Mouse (Mus musculus): ENCODE results near the gene Fgfr2. TPM values are rescaled to one million over a fixed set of nuclear protein-coding genes. Genes with fewer than 3 reads are reported as not detected.

Gene Fgfr2
- total RNA-seq, 2 experiments from 2014 or later: 44.0 to 52.8 TPM

DNA sequence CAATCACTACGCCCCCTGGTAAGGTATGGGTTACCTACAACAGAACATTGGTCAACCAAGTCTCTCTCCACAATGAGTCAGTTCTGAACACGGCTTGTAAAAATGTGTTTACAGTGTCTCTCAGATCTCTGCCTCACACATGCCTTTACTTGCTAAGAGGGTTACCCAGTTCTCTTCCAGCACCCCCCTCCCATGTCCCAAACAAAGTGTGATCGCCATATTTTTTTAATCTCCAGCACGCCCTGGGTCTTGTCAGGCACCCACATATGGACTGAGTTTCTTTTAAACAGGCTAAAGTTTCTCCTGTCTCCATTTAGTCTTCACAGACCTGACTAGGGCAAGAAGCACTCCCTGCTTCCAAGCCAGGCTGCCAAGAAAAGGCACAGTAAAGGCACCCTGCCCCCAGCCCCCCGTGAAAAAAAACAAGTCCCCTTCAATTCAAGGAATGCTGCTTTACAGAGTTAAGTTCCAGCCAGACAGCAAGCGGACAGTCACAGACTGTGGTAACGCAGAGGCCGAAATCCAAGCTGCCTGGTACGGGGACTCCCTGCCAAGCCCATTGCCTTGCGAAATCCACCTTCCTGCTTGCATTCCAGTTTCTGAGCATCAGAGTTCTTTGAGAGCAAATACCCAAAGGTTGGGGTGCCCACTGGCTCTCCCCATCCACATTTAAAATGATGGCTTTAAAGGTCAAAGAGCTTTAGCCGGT, 2834.3 kb downstream of the Fgfr2 start:
- no peak for DNase-seq (ENCODE audit: low spot score in 2 of 2)

DNA sequence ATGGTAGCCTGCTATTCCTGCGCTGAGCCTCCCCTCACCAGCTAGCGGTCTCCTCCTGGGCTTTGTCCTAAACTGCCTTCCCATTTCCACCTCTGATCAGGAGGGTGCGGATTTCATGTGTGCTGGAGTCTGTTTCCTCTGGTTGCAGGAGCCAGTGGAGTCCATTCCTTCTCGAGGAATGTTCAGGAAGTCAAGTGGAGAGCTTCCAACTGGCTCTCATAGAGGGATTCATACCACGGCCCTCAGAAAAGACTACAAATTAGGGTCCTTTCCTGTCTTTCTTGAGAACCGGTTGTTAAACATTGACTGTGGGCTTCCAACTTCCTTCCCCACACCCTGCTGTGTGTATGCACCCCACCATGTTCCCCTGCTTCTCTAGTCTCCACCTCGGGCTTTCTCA, 2834.9 kb downstream of the Fgfr2 start:
- DNase-seq (ENCODE audit: low spot score in 2 of 2): no peak

DNA sequence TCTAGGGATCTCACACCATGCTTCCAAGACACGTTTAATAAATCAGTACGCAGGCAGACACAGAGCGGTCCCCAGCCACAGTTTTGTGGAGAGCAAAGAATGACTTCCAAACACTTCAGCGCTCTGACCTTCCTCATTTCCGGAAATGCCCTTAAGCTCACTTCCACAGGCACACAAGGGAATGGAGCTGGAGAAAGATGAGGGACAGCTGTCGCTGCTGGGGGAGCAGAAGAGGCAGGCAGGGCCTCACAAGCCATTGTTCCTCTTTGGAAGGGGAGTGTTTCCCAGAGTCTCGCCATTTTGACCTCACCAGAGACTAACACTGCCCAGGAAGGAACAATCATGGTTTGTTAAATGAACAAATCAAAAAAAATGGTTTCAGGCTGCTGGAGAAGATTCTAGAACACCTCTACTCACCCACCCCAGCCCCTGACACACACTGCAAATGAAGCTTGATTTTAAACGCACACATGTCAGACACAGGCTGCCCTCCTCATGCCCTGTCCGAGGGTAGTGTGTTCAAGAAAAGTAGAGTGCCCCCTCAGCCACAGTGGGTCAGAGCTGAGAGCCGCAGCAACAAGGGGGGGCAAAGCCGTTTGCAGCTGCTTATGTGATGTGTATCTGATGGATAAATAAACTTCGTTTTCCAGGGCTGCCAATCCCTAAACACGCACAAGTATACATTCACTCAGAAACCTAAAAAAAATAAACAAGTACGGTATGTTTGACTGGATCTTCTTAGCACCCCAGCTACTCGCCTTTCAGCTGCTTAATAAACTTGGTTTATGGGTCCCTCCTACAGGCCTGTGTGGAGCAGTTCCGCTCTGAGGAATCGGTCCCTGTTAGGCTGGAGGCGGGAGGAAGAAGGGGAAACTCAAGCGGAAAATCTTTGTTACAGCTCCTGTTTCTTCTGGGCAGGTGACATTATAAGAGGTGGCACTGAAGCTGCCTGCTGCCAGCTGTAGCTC, 2844.1 kb downstream of the Fgfr2 start:
- DNase-seq (ENCODE audit: low spot score in 2 of 2): no peak

DNA sequence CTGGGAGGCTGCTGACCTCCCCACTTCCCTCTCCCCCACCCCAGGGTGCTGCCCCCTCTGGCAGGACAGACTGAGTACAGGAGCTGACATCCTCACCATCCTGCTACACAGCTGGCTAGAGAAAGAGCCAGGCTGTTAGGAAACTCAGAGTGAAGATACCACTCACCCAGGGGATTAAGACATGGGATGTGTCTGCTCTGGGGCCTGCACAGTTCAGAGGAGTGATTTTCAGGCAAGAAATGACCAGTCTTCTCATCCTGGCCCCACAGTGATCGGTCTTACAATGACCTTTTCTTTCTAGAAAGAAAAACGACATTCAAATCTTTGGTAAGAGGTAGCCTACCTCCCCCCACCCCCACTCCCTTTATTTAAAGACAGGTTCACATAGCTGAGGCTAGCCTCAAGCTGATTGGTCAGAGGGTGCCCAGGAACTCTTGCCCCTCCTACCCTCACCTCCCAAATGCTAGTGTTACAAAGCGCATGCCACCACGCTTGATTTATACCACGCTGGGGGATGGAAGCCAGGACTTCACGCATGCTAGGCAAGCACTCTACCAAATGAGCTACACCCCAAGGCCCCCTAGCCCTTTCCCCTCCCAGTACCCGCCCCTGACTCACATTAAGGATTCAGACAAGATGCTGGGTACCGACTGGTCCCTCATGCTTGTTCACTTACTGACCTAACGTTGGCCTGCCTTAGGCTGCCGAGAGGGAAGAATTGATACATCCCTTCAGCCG, 2845.0 kb downstream of the Fgfr2 start:
- DNase-seq (ENCODE audit: low spot score in 2 of 2): no peak

DNA sequence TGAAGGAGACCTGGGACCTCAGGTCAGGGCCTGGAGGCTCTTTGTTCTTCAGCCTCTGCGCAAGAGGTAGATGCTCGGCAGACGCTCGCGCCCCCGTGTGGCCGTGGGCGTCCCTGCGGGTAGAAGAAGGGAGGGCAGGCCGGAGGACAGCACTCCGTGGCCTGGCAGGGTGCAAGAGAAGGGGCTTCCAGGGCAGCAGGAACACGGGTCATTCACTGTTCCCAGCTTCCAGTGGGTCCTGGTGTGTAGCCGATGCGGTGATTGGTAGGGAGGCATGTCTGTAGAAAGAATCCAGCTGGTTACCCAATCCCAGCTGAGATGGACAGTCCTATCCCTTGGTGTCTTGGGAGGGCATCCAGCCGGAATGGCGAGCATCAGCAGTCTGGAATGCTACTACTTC, 2849.9 kb downstream of the Fgfr2 start:
- peak; percentile 70 to 82 for DNase-seq (ENCODE audit: low spot score in 2 of 2)

DNA sequence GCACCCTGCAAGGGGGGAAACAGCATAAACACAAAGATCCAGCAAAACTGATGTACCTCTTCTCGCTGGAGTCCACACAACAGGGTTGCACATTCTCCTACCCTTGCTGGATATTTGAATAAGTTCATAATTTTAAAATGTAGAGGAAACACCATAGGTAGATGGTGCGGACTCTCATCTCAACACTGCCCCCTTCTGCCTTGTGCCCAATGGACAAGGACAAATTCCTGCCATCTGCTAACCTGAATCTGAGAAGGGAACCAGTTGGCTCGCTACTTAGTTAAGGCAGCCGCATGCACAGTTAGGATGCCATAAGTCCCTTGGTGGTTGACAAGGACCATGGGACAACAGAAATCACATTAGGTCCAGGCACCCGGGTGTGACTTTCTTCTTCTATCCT, 2852.3 kb downstream of the Fgfr2 start:
- peak in 1 of 2 experiments; percentile 23 for DNase-seq (ENCODE audit: low spot score in 2 of 2)

DNA sequence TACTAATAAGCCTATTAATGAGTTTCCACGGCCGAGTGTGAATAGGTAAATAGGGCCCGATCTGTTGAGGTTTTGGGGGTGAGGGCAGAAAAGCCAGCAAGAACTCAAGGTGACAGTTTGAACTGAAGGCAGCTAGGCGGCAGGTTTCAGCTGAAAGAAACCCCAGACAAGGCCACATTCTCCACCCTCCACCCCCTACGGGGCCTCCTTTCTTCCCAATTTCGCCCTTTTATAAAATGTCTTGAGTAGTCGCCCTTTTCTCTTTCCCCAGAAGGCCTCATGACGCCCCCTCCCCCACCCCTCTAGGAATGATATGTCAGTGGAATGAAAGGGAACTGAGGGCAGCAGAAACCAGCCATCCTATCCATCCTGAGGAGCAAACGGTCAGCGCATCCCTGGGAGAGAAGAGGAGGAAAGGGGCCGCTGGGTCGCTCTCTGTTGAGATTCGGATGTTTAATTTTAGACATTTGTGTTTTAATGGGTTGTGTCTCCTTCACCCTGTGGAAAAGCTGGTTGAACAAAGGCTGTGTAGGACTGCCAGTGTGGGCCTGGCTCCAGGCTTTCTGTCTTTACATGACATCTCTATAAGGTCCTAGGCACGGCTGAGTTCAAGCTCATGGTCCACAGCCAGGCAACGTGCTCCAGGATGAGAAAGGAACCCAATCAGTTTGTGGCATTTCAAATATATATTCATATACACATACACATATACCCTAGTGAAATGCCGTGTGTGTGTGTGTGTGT, 2853.9 kb downstream of the Fgfr2 start:
- DNase-seq (ENCODE audit: low spot score in 2 of 2): no peak

DNA sequence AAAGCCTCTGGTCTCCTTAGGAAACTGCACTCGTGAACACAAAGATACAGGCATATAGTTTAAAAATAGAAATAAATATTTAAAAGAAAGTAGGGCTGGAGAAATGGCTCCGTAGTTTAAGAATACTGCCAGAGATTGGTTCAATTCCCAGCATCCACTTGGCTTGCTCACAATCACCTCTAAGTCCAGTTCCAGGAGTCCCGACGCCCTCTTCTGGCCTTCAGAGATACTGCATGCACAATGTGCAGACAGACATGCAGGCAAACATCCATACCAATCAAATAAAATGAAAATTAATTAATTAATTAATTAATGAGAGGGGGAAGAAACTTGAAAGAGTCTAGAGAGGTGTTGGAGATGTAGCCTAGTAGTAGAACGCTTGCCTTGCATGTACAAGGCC, 2856.1 kb downstream of the Fgfr2 start:
- DNase-seq (ENCODE audit: low spot score in 2 of 2): no peak

DNA sequence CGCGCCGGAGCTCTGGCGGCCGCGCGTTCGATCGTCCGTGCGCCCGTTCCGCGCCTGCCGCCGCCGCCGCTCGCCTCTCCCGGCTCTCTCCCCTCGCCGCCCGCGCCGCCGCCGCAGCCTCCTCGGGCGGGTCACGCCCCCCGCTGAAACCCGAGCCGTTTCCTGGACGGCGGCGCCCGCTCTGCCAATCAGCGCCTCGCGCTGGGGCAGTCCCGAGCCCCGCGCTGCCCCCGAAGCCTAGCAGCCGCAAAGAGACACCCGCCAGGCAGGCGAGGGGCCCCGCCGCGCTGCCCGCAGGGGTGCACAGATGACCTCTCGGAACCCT, 2857.0 kb downstream of the Fgfr2 start:
- peak; percentile 32 to 37 for DNase-seq (ENCODE audit: low spot score in 2 of 2)

DNA sequence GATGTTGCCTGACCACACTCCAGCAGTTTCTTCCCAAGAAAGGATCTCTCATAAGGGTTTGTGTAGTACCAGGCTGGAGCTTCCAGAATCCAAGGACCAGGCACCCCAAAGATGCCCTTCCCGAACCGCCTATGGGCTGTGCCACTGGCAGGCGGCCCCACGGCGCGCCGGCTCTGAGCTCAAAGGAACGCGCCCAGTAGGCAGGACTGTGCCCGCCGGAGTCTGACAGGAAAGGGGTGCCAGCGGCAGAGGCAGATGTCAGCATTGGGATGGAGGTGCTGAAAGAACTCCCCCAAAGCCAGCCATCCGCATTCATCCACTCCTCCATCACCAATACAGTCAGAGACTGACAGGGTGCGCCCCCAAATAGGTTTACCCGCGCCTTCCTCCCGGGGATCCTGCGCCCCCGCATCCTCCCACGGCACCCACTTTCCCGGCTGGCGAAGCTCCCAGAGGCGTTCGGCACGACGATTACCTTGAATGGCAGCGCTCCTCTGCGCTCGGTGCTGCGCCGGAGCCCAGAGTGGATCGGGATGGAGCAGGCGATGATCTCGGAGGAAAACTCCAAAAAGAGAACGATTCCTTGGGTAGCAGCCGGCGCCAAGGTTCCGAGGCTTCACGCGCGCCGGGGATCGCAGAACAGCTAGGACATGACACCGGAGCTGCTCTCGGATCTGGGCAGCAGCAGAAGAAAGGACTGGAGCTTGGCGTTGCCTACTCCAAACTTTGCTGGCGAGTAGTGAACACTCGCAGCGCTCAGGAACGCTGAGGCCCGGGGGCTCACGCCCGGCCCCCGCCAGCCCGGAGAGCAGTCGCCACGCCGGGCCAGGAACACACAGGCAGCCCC, 2857.6 kb downstream of the Fgfr2 start:
- DNase-seq (ENCODE audit: low spot score in 2 of 2): peak; percentile 41 to 52

DNA sequence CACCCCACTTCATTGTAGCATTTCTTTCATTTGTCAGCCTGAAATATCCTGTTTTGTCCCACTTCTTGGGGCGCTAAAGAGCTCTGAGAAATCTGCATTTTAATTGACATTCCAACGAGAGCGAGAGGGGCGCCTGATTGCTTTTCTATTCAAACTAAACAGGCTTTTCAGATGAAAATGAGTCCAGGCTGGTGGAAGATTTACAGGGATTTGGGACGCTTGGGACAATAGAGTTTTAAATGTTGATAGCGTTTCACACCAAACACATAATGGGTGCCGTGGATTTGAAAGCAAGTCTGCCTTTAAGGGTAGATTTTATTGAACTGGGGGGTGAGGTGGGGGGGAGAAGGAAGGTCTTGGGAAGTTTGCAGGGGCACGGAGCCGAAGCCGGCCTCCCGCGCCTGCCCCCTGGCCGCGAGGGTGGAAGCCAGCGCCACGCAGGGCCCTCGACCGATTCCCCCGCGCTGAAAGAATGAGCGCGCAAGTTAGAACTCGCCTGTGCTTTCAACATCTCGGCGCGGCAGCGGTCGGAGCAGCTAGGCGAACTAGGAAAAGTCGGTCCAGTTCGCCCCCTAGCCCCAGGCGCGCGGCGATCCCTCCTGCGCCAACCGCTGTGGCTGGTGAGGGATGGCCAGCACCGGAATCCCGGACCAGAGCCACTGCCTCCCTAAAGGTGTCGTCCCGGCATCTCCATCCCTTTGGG, 2858.4 kb downstream of the Fgfr2 start:
- peak; percentile 47 to 52 for DNase-seq (ENCODE audit: low spot score in 2 of 2)

DNA sequence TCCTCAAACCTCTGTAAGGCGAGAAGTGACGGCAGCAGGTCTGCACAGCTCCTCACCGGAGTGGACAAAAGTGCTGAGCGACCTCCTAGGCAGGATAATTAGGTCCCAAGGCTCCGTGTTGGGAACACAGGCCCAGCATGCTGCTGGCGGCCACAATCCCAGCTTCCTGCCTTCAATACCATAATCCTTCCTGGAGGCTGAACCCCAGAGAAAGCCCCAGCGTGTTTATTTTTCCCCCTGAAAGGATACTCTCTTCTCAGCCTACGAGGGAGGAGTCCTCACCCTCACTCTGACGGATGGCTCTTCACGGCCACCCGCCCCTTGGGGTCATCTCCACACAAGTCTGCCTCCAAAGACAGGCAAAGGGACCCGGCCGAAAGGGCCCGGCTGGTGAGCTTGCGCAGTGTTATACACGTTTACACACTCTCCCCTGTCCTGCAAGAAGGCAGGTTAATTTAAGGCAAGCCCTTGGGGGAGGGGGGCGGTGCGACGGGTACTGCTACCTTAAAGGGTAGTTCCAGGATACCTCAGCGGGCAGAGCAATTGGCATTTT, 2859.3 kb downstream of the Fgfr2 start:
- DNase-seq (ENCODE audit: low spot score in 2 of 2): no peak

DNA sequence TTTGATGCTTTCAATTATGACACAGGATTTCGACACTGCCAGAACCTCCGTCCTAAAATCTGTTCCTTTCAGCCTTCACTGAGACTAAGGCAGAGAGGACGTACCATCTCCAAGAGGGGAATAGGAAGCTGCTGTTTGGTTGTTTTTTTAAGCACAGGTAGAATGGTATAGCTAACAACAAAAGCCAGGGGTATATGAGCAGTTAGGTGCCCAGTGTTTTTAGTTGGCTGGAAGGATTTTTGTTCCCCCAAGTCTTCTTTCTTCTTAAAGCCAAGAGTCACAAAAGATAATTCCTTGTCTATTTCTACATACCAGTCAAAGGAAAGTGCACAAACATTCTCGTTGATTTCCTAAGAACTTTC, 2859.9 kb downstream of the Fgfr2 start:
- DNase-seq (ENCODE audit: low spot score in 2 of 2): no peak

DNA sequence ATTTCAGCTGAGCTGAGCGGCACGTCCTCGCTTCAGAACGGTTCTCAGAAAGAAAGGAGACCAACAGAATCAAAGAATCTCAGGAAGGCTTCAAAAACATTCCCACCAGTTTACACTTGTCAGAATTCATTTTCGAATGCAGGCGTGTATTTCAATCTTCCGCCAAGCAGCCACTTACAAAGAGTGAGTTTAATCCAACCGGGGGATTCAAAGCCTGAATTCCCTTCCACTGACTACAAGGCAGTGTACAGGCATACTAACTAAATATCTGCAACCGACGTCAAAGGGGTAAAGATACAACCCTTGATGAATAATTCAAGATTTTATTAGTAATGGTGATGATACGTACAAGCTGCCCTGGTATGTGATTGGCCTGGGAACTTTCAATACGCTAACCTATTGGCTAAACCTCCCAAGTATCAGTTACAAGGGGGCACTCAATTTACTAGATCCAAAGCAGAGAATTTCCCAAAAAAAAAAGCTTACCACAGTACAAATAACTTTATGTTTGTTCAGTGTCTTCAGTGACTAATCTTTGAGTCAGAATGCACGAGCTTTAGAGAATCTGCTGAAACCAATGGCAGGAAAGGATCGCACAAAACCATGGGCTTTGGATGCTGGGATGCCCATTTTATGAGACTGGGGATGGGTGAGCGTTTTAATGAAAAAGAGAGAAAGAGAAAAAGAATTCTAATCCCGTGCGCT, 2860.5 kb downstream of the Fgfr2 start:
- DNase-seq (ENCODE audit: low spot score in 2 of 2): no peak

DNA sequence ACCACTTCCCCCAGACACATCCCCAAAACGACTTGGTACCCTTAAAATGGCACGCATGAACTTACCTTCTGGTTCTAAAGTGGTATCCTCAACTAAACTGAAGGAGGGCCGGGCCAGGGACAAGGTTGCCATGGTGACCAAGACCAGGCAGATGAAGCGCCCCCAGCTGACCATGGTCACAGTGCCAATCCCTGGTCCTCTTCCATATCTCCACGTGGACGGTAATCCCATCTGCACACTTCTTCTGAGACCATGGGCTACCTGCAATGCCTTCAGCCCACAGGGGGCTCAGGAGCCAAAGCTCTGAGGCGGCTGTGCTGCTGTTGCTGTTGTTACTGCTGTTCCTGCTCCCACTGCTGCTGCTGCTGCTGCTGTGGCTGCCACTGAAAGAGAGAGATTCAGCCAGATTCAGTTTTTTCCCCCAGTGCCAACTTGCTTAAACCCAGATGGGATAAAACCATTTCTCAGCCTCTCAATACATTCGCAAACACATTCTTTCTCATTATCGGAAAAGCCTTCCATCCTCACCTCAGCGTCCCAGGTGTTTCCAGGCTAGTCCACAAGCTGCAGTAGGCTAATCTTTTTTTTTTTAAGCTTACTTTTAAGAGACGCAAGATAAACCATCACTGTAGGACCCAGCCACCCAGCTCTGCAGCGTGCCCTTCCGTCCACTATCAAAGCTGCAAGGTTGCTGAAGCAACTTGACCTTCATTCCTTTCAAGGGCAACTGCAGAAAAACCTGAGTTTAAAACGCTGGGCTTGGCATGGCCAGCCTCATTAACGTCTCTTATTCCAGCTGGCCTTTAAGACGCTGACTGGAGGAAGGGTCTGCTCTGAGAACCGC, 2861.2 kb downstream of the Fgfr2 start:
- DNase-seq (ENCODE audit: low spot score in 2 of 2): no peak

DNA sequence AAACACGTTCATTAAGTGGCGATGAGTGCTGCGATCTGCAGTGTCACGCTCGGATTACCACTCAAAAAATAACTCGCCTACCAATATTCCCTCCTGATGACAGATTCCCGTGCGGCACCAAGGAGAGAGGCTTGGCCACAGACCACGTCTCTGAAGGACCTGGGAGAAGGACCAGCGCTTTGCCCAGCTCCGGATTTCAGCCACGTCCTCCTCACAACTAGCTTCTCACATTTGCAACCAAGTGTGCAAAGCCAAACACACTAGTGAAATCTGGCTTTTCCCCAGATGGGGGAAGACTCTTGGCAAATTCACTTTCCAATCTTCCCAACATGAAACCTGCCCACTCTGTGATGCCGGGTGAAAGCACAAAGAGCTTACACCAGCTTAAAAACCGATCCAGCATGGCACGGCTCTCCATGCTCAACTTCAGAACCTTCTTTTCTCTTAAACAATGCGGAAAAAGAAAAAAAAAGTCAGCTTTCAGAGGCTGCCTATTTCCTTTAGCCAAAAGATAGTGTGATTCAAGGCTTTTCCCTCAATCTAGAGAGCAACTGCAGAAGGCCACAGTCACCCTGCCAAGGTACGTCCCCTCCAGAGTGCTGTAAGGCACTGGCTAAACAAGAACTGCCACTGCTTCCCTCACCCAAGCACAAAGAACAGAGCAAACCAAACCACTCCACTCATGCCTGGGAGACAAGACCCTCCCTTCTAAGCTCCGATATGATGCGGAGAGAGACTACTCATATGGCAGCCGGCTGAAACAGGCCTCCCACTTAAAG, 2862.1 kb downstream of the Fgfr2 start:
- DNase-seq (ENCODE audit: low spot score in 2 of 2): no peak

DNA sequence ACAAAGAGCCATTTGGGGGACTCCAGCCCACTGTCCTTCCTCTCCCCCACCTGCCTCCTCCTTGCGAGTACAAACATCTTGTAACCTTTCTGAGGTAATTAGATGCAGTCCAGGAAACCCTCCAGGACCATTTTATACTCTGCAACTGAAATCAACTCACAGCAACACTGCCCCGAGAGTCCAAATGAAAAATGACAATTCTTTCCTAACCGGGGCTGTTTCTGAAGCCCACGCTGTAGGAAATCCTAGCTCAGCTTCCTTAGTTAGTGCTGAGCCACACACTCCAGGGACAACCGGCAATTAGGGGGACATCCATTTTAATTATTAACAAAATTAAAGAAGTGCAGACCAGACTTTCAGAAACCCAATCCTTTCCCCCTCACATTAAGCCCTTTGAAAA, 2863.1 kb downstream of the Fgfr2 start:
- no peak for DNase-seq (ENCODE audit: low spot score in 2 of 2)

Data from left cerebral cortex, adult 18-20 months (tissue).